Mouse (Mus musculus) left cerebral cortex, adult 11 months (tissue): Measurements from ENCODE around the gene Insrr.

Experiments used
- DNase-seq: peaks from one replicate; pipeline ENCODE4 v3.0.0; 2022; ENCODE audit warnings: low spot score

Insrr gene

DNA sequence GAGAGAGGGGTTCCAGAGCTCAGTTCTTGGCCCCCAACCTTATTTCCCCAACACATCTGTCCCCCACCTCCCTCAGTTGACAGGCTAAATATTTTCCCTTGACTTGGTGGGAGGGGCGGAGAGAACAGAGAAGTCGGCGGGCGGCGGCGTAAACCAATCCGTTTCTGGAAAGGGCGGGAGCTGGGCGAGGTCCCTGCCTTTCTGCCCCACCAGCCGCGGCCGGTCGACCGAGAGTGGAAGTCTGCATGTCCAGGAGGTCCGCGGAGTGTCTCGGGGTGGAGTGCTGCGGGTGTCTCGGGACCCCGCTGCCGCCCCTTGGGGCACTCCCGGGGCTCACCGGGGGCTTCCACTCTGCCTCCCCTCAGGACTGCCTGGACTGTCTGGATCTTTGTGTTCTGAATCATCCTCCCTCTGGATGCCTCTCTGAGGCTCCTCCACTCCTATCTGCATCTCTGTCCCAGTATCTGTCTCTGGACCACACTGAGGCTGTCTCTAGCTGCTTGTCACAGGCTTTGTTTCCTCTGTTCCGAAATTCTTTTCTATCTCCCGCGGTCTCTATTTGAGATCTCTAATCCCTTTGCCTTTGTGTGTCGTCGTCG is at the start of gene Insrr:
TSS of gene Insrr (plus strand) at position 216 of the 599 bp plus-strand sequence.
- DNase-seq: no peak

DNA sequence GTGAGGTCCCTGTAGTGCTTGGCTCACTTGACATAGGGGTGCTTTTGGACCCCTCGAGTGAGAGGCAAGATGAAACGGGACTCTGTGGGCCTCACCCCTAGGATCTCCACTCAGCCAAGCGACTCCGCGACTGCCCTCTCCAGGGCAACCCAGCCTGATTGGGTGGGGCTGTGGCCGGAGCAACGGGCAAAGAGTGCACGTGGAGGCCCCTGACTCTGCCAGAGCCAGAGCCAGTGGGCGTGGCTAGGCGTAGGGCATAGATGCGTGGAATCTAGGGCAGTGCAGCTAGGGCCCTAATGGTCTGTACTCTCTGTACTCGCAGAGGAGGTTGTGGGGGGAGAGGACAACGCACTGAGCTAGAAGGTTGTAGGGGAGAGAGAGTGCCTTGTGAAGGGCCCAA is 48.3 kb upstream of the Insrr start, which contains the start of gene Lrrc71:
TSS of gene Lrrc71 (minus strand) at position 195 of the 400 bp plus-strand sequence.
- no peak for DNase-seq

DNA sequence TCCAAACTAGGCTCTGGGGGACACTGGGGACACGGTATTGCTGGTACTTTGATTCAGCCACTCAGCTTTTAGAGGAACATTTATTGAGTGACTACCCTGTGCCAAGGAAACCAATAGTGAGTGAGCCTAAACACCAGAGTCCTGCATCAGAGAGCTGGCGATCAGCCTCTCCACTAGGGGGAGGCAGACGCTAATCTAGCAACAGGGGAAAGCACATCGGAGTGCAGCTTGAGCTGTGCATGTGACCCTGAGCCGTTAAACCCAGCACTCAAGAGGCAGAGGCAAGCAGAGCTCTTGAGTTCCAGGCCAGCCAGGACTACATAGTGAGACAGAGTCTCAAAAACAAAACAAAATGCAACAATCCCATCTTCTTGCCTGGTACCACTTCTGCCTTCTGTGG is 47.7 kb upstream of the Insrr start:
- DNase-seq: no peak

DNA sequence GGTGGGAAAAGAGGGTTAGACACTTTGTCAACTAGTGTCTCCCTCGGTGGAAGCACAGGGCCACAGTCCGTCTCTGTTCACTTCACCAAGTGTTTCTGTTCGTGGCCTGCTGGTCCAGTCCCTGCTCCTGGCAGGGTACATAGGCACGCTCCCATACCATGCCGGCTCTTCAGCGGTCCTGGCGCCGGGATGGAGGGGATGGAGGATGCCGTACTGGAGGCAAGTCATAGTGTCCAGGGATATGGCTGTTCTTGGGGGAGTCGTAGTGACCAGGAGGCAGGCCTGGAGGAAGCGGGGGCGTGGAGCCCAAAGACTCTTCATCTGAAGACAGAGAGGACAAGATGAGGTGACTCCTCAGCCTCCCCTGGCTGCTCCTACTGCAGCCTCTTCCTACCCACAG is 46.8 kb upstream of the Insrr start:
- DNase-seq: no peak

DNA sequence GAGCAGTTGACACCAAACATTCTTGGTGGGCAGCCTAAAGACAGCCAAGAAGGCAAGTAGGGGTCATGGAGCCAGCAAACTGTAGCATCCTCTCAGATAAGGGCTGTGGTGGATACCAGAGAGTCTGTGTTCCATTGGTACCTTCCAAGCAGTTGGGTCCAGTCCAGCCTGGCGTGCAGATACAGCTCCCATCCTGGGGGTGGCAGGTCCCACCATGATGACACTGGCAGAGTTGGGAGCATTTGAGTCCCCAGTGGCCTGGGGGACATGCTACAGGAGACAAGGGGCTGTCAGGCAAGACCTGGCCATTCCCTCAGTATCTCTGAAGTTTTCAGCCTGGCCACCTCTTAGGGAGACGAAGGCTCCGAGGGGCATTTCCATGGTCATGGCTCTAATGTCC is 44.2 kb upstream of the Insrr start:
- DNase-seq: no peak

DNA sequence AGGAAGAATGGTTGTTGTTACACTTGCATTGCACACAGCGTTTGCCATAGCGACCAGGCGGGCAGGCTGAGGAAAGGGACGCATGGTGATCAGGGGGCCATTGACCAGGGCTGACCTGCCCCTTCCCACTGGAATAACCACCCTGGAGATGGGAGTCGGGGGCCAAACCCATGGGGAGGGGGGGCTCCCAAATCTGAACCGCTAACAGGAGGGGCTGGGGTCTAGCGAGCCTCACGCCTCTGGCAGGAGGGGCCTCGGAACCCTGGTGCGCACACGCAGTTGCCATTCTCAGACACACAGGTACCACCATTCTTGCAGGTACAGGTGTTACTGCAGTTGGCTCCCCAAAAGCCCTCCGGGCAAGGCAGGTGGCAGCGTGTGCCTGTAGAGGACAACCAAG is 42.9 kb upstream of the Insrr start:
- DNase-seq: no peak

DNA sequence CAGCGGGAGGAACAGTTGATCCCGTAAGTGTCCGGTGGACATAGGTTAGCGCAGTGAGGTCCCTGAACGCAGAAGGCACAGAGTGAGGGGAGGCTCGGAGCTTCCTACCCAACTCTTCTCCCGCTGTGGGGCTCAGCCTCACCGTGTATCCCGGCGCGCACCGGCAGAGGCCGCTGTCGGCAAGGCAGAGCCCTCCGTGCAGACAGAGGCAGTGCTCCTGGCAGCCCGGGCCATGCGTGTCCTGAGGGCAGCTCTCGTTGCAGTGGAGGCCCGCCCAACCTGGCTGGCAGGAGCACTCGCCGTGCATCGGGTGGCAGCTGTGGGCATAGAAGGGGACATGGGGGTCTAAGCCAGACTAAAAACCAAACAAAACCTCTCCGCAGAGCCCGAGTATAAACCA is 40.8 kb upstream of the Insrr start:
- peak; percentile 66 for DNase-seq

DNA sequence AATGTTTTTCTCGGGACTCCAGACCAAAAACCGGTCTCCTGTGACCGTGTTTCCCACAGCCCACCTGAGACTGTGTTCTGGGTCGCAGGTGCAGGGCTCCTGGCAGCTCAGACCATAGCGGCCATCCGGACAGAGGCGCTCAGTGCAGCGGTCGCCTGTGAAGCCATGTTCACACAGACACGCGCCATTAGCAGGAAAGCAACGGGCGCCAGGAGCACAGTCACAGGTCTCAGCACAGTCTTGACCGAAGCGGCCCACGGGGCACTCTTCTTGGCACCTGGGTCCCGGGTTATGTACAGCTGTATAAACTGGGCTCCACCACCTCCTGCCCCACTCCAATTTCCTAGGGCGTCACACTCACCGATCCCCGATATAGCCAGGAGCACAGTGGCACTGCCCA is 40.3 kb upstream of the Insrr start:
- no peak for DNase-seq

DNA sequence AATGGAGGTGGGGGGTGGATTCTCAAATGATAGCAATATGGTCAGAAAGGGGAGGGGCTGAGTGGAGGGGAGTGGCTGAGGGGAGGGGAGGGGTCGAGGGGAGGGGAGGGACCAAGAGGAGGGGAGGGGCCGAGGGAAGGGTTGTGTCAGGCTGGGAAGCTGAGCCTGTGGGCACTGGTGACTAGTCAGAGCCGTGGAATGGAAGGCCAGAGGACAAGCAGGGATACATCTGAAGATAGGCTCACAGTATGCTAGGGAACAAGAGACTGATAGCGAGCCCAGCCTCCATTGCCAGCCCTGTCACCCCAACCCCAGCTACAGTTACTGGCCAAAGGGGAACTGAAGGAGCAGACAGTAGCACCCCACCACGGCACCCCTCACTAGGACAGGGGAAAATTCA is 38.1 kb upstream of the Insrr start:
- no peak for DNase-seq

DNA sequence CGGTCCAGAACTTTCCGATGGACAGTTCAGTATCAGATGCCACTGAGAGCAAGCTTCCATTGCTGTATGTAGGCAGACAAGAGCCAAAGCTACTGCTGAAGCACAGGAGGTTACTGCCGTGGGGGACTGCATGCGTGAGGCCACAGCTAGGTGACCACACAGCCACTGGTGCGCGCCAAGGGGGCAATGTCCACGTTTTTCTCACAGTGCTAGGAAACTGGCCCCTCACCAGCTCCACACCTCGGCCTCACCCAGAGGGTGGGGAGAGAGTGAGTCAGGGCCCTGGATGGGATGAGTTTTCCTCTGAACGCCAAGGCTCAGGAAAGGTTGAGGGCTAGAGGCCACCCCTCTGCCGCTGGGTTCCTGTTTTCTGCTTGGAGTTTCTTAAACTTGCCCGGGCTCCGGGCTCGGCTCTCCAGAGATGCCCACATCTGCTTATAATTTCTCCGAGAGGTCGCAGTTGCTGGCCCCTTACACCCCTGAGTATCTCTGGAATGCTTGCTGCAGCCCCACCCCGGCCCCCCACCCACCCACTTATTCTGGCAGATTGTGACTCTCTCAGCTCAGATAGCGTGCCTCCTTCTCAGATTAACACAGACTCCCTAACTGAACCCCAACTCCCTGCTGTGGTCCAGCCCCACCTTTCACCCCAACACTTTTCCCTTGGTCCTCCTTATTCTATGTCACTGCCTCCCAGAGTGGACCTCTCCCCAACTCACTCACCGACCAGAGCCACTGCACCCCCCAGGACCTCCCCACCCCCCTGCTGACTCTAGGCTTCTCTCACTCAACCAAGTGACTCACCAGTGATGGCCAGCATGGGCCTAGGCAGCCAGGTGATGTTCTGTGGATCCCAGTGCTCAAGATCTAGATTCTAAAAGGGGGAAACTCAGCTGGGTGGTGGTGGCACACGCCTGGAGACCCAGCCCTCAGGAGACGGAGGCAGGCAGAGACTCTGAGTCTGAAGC is 35.1 kb upstream of the Insrr start:
- DNase-seq: no peak

DNA sequence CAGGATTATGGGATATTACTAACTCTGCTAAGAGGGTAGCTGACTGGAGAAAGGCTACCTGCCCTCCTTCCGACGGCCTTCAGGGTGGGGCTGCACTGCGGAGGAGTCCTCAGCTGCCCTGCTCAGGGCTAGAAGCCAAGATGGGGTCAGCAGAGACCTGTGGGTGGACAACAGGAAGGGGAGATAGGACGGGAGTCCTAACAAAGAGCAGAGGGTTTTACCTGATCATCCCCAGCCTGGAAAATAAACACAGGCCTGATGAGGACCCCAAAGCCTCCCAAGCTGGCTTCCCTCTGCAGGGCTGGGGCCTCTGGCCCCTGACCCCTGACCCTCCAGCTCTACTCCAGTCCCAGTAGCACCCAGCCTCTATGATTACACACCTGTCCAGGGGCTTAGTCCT is 33.5 kb upstream of the Insrr start:
- DNase-seq: no peak

DNA sequence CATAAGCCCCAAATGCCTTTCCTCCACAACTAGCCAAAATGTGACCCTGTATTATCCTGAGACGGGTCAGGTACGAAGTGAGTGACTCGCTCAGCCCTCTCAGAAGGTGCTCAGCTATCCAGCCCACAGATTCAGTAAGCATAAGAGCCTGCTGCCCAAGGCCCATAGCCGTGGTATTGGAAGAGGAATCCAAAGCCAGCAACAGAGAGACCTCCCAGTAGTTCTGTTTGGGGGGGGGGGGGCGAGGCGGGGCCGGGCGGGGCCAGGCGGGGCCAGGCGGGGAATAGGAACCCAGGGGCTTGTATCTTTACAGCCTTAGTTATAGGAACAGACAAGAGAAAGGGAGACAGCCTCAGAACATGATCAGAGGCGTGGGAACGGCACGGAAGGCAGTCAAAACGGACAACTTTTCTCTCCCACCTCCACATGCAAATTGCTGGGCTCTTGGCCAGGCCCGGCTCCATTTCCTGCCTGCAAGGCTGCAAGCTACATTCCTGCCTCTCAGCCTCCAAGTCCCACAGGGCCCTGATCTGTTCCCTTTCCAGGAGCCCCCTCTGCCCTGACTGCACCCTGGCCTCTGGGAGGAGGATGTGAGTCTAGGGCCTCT is 33.0 kb upstream of the Insrr start:
- peak; percentile 52 for DNase-seq

DNA sequence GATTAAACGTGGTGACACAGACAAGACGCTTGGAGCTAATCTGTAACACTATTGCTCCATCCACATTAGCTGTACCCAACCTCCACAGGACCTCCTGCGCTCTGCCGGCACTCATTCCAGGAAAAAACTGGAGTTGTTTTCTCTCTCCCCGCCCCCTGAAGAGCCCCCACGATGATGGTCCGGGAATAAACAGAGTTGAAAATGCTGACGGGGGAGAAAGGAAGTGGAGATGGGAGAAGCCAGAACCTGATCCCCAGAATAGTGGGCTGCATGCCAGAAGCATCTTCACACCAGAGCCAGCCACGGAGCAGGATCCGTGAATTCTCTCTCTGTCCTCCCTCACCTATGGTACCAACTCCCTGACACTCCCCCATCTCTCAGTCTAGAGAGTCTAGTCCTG is 32.2 kb upstream of the Insrr start:
- no peak for DNase-seq

DNA sequence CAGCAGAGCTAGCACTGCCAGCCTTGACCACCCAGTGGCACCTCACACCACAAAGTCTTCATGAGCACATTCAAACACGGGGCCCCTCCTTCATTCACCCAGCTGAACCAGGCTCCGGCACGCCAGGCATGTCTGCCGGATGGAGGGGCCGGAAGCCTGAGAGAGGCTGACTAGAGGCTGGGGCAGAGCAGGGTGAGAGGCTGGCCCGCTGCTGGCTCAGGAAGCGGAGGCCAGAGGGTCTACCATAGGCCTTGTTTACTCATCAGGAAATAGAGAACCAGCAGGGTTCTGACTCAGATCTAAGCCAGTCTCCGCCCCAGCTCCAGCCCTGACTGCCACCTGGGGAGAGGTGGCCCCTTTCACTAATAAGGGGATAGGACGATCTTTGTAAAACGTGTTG is 31.7 kb upstream of the Insrr start:
- no peak for DNase-seq

DNA sequence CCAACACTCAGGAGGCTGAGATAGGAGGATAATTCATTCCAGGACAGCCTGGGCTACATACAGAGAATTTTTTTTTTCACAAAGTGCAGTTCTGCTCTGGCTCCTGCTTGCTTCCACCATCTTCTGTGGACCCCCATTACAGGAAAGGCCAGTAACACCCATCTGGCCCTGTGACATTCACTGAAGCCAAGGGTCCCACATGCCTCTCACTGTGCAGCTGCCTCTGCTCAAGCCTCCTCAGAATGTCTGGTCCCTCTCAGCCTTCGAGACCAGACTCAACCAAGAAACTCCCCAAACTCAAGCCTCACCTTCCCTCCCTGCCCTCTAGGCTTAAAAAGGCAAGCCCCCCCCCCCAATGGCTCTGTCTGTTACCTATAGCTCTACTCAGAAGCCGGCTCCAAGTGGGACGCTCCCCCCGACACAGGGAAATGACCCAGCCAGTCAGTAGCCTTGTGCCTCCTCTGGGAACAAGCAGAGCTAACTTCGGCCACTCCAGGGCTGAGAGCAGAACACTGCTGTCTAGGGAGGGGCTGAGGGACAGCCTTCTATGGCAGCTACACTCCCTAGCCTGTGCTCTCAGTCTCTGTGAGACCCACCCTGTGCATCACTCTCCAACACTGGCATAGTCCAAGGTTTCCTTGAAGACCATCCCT is 31.0 kb upstream of the Insrr start:
- no peak for DNase-seq

DNA sequence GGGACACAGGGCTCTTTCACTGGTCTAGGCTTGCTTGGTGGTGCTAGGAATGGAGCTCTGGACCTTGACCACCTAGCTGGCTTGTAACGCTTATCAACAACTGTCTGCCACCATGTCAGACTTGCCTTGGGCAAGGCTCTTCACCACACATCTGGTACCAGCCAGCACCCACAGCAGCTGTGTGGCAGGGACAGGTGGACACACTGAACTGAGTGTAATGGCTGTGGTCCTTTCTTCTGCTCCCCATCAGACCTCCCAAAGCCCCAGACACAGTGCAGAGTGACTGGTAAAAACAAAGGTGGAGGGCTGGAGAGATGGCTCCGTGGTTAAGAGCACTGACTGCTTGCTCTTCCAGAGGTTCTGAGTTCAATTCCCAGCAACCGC is 30.5 kb upstream of the Insrr start:
- no peak for DNase-seq

DNA sequence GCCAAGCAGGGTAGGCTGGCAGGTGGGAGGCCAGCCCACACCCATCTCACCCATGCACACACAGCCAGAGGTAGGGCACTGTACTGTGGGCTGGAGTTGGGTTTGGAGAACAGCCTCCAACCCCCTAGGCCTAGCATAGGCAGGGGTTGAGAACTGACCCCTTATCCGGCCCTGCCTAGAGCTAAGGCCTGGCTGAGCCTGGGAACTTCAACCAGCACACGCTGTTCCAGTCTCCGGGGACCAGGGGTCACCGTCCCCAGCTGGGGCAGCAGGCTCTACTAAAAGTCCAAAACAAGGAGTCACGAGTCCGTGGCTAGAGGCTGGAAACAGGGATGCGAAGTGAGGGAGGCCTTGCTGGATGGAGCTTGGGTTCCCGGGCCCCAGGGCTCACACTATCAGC is 29.0 kb upstream of the Insrr start:
- DNase-seq: no peak

DNA sequence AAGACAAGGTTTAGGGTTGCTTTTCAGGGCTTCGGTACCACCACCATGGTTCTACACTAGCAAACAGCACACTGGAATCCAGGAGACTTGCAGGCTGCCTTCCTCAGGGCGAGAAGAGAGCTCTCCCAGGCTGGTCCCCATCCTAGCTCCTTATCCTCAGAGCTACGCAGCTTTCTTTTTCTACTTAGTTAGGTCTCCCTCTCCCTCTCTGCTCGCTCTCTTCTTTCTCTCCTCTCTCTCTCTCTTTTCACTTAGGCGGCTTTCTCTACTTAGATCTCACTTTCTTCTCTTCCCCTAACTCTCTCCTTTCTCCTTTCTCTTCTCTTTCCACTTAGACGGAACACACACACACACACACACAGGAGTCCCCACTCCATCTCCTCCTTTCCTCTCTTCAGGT is 28.3 kb upstream of the Insrr start:
- no peak for DNase-seq

DNA sequence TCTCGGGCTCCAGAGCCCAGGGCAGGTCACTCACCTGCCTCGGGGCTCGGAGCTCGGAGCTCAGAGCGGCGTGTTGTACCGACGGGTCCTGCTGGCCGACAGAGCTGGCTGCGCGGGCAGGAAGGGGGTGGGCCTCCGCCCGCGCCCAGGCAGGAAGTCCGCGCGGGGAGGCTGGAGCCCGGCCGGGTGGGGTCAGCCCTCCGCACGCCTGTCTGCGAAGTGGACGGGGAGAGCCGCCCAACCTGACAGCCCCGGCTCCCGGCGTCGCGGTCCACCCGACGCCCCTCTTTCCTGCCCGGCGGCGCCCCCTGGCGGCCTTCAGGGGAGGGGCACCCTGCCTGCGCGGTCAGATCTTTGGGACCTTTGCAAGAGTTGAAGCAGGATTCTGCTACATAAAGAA is 27.9 kb upstream of the Insrr start:
- DNase-seq: no peak

DNA sequence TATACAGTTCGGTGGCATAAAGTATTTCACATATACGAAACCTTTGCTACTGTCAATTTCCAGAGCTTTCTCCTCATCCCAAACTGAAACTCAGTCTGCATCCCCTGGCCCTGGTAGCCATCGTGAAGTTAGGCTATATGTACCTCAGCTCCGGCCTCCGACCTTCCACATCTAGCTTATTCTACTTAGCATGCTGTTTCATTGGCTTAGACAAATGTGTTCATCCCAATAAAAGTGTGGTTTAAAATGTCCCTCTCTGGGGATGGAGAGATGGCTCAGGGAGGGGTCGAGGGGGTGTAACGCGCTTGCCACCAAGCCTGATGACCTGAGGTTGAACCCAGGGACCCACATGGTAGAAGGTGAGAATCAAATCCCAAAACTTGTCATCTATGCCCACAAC is 27.2 kb upstream of the Insrr start:
- DNase-seq: no peak

DNA sequence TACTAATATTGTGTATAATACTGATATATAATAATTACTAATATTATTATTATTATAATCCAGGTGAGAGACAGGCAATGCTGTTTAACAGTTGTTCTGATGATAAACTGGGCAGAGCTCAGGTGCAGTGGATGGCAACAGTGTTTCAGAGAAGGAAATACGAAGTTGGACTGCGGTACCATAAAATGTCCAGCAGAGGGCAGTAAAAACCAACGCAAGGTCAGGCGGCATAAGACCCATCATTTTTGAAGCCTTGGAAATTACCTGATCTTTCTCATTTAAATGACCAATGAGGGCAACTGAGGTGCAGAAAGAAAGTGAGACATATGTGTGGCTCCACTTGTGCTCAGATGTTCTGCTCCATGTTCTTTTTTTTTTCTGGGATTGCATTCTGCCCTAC is 26.5 kb upstream of the Insrr start:
- DNase-seq: no peak

DNA sequence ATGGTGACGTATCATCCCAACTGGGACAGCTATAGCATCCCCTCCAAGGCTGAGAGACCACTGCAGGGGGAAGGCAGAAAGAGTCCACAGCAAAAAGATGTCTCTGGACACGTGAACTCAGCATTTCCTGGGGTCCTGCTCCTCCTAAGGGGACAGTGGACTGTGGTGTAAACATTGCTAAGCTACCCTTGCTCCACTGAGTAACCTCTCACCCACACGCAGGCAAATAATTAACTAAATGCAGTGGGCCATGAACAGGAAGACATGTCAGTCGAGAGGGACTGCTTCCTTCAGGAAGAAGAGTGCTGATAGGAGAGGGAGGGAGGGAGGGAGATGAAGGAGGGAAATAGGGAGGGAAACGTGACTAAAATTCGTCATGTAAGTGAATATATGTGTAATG is 25.7 kb upstream of the Insrr start:
- no peak for DNase-seq

DNA sequence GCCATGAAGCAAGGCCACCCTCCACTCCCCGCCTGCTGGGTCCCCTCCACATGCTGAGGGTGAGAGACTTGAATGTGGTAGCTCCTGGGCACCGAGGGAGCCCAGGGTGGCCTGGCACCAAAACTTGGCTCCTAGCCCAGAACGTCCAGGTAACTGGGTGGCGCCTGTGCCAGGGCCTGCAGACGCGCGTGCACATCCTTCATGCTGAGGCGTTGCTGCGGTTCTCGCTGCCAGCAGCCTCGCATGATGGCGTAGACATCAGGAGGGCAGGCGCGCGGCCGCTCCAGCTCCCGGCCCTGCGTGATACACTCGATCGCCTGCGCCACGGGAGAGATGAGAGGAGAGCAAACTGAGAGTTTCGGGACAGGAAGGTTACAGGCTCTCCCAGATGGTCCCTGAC is 18.5 kb upstream of the Insrr start:
- no peak for DNase-seq
